Mouse (Mus musculus) liver, adult 2 months (tissue): ENCODE measurements at regions not wholly inside any gene's neighbourhood (a gene's known extent, or its start where the extent isn't known, plus 50 kb on each side); places are given as distances from the start of the nearest gene placed in this dataset.

ENCODE experiments used
- CTCF ChIP-seq: fragments of 200-500 bp; IDR thresholded peaks from 2 replicates; pipeline ENCODE4 v1.5.1; 2011; ENCODE audit warnings: low read depth, low read length, control low read depth
- POLR2A ChIP-seq: fragments of 200-500 bp; IDR thresholded peaks from 2 replicates; pipeline ENCODE4 v1.6.1; 2011; ENCODE audit warnings: low read length, control low read depth; ENCODE audit not compliant: insufficient read depth; ENCODE audit errors: extremely low read depth

GRCm38 (mm10) chr1:164988982-164989381, 53.7 kb upstream of the Xcl1 start:
- TF ChIP-seq CTCF (no peak), POLR2A (no peak)
